Mouse (Mus musculus): ENCODE results near the gene Hmgb1. TPM values are rescaled to one million over a fixed set of nuclear protein-coding genes. Genes with fewer than 3 reads are reported as not detected.

The Hmgb1 gene
- polyA plus RNA-seq, 1 experiment from 2014 or later = 1,454 TPM

DNA sequence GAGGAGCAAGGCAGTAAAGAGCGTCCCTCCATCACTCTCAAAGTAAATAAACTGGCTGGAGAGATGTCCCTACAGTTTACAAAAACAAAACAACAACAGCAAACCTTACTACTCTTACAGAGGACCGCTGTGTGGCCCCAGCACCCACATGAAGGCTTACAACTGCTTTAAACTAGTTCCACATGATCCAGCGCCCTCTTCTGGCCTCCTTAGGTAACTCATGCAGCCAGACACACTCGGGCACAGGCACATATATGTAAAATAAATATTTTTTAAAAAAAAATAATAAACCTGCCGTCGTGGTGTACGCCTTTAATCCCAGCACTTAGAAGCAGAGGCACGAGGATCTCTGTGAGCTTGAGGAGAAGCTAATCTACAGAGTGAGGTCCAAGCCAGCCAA lies 156.9 kb downstream of the Hmgb1 start:
- Histone ChIP-seq H3K4me1 (peaks cover 12% of the 10 kb centered on the region), H3K4me2 (replicated peaks) (no peak overlapping the region), H3K36me3 (no peaks in the 10 kb centered on the region), H3K4me3 (no peak overlapping the region), H3K9ac (replicated peaks) (no peak overlapping the region), H3K27me3 (peaks cover 5% of the 10 kb centered on the region; the same call in 1 of the 2 replicates), H3K9me3 (no peaks in the 10 kb centered on the region), H3K27ac (replicated peaks) (no peak overlapping the region)
- WGBS = 81% methylated on average over 8 of the region's 8 CpGs
- ATAC-seq (ENCODE audit: low FRiP score, low read depth) = no peak

DNA sequence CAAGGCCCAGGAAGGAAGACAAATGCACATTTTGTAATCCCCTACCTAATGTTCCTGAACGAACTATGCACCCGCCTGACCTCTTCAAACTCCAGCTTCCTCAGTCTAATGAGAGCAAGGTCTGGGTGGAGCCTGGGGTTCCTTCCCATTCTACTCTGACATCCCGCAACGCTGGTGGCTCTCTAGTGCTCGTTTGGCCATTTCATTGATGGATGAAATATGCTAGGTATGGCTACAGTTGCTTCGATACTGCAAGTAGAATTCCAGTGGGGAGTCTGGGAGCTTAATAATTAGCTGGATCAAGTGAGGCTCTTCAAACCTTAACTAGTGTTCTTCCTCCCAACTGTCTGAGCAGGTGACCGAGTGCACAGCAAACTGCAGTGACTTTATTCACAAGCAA lies 163.2 kb downstream of the Hmgb1 start:
- peaks cover 20% of the 10 kb centered on the region for H3K27me3 ChIP-seq
- H3K4me3 ChIP-seq = no peak overlapping the region
- H3K9me3 ChIP-seq = no peaks in the 10 kb centered on the region
- no peaks in the 10 kb centered on the region for H3K36me3 ChIP-seq
- H3K4me2 ChIP-seq (replicated peaks) = no peak overlapping the region
- 67% methylated on average over 7 of the region's 7 CpGs for WGBS
- H3K9ac ChIP-seq (replicated peaks) = no peak overlapping the region
- no peak overlapping the region for H3K27ac ChIP-seq (replicated peaks)
- ATAC-seq (ENCODE audit: low FRiP score, low read depth) = no peak
- H3K4me1 ChIP-seq = peaks cover 1% of the 10 kb centered on the region; the same call in 1 of the 2 replicates

DNA sequence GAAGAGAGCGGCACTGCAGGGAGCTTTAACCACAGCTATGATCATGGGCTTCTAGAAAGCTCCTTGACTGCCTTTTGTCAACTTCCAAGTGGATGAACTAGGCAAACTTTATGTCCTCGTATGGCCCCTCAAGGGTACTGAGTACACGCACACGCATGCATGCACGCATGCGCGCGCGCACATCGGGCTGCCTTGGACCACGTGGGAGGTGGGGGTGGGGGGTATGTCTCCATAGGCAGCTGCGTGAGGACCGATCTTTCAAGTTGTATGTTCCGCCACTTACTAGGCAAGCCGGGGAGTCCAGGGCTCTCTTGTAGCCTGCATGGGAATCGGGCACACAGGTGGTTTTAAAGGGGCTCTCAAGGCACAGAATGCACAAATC lies 163.6 kb downstream of the Hmgb1 start:
- no peak for ATAC-seq (ENCODE audit: low FRiP score, low read depth)
- Histone ChIP-seq H3K4me3 (no peak overlapping the region), H3K4me2 (replicated peaks) (no peak overlapping the region), H3K4me1 (peaks cover 5% of the 10 kb centered on the region; the same call in 1 of the 2 replicates), H3K36me3 (no peaks in the 10 kb centered on the region), H3K9ac (replicated peaks) (no peak overlapping the region), H3K9me3 (no peaks in the 10 kb centered on the region), H3K27ac (replicated peaks) (no peak overlapping the region), H3K27me3 (peaks cover 20% of the 10 kb centered on the region)
- WGBS = 75% methylated on average over 16 of the region's 16 CpGs

DNA sequence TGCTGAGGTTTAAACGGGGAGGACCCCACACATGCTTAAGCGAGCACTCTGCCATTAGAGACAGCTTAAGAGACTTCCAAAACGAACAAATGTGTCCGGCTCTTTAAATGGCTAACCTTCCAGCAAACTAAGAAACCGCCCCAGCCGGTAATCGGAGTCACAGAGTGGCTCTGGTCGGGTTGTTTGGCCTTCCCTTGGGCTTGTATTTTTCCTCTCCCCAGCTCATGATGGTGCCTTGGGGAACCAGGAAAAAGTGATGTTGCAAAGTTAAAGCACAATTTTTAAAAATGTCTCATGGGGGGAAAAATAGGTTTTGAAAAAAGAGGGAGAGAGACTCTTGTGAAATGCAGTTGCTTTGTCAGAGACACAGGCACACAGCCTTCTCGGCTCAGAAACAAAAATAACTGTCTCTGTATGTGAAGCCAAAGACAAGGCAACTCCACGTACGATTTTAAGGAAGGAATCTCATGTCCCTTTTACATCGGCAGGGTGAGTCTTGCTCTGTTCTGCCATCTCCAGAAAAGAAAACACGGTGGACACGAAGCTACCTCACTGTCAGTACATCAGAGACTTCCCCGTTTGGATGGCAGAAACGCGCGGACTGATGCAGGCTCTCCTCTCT lies 164.1 kb downstream of the Hmgb1 start:
- H3K9me3 ChIP-seq = no peaks in the 10 kb centered on the region
- no peak overlapping the region for H3K4me3 ChIP-seq
- peaks cover 9% of the 10 kb centered on the region; the same call in 1 of the 2 replicates for H3K4me1 ChIP-seq
- H3K4me2 ChIP-seq (replicated peaks) = no peak overlapping the region
- no peak overlapping the region for H3K9ac ChIP-seq (replicated peaks)
- no peaks in the 10 kb centered on the region for H3K36me3 ChIP-seq
- no peak overlapping the region for H3K27ac ChIP-seq (replicated peaks)
- no peak for ATAC-seq (ENCODE audit: low FRiP score, low read depth)
- H3K27me3 ChIP-seq = peaks cover 23% of the 10 kb centered on the region
- WGBS = 53% methylated on average over 18 of the region's 18 CpGs

DNA sequence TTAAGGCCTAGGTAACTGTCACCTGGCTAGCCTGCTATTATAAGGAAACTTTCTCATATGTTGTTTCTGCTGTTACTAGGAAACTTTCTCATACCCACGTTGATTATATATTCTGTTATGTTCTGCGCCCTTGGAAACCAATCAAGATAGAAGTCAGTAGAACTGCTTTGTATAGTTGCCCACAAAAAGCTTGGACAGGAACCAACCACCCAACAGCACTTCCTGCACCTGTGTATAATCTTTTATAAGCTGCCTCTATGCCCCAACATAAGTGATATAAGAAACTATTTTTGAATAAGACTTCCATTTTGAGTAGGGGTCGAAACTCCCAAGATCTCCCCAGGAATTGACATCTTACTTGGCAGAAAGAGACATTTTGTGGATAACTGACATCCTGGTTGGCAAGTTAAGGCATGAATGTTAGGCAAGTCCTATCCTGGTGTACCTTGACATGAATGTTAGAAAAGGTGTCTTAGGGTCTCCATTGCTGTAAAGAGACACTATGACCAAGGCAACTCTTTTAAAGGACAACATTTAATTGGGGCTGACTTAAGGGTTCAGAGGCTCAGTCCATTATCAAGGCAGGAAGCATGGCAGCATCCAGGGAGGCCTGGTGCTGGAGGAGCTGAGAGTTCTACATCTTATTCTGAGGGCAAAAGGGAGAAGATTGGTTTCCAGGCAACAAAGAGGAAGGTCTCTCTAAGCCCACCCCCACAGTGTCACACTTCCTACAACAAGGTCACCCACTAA lies 166.4 kb downstream of the Hmgb1 start:
- Histone ChIP-seq H3K9me3 (no peaks in the 10 kb centered on the region), H3K27me3 (peaks cover 35% of the 10 kb centered on the region), H3K4me2 (replicated peaks) (no peak overlapping the region), H3K4me3 (no peak overlapping the region), H3K36me3 (no peaks in the 10 kb centered on the region), H3K27ac (replicated peaks) (no peak overlapping the region), H3K9ac (replicated peaks) (no peak overlapping the region), H3K4me1 (peaks cover 17% of the 10 kb centered on the region)
- ATAC-seq (ENCODE audit: low FRiP score, low read depth) = no peak
- 89% methylated on average over 3 of the region's 3 CpGs for WGBS

DNA sequence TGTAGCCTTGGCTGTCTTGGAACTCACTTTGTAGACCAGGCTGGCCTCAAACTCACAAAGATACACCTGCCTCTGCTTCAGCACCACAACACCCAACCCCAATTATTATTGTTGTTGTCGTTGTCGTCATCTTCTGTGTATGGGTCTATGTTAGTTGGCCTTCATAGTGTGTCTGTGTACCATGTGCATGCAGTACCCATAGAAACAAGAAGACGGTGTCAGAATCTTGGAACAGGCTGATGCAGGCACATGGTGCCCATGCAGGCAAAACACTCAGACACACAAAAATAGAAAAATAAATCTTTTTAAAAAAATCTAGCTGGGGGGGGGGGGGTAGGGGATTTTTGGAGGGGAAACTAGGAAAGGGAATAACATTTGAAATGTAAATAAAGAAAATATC lies 167.1 kb downstream of the Hmgb1 start:
- ATAC-seq (ENCODE audit: low FRiP score, low read depth) = no peak
- Histone ChIP-seq H3K4me3 (no peak overlapping the region), H3K27me3 (peaks cover 35% of the 10 kb centered on the region), H3K27ac (replicated peaks) (no peak overlapping the region), H3K9me3 (no peaks in the 10 kb centered on the region), H3K4me1 (peaks cover 17% of the 10 kb centered on the region), H3K36me3 (no peaks in the 10 kb centered on the region), H3K9ac (replicated peaks) (no peak overlapping the region), H3K4me2 (replicated peaks) (no peak overlapping the region)
- 95% methylated on average over 3 of the region's 3 CpGs for WGBS

DNA sequence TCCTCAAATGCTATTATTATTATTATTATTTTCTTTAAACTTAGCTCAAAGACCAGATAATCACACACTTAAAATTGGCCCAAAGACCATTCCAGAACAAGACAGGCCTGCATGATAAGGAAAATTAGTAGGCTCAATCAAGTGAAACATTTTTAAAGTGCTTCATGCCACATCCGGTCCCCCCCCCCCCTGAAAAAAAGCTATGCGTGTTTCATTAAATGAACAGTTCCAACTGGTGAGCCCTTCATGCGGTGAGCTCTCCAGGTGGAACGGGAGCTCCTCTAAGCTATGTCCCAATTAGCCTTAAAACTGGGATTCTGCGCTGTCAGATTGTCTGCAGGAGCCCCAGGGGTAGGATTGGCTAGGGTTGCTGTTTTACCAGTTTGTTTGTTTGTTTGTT lies 168.0 kb downstream of the Hmgb1 start:
- no peaks in the 10 kb centered on the region for H3K36me3 ChIP-seq
- H3K27ac ChIP-seq (replicated peaks) = no peak overlapping the region
- peaks cover 17% of the 10 kb centered on the region for H3K4me1 ChIP-seq
- no peak overlapping the region for H3K9ac ChIP-seq (replicated peaks)
- H3K9me3 ChIP-seq = no peaks in the 10 kb centered on the region
- H3K4me2 ChIP-seq (replicated peaks) = peak overlapping the region; percentile 84
- no peak overlapping the region for H3K4me3 ChIP-seq
- ATAC-seq (ENCODE audit: low FRiP score, low read depth) = no peak
- WGBS = 71% methylated on average over 5 of the region's 5 CpGs
- peaks cover 35% of the 10 kb centered on the region for H3K27me3 ChIP-seq

DNA sequence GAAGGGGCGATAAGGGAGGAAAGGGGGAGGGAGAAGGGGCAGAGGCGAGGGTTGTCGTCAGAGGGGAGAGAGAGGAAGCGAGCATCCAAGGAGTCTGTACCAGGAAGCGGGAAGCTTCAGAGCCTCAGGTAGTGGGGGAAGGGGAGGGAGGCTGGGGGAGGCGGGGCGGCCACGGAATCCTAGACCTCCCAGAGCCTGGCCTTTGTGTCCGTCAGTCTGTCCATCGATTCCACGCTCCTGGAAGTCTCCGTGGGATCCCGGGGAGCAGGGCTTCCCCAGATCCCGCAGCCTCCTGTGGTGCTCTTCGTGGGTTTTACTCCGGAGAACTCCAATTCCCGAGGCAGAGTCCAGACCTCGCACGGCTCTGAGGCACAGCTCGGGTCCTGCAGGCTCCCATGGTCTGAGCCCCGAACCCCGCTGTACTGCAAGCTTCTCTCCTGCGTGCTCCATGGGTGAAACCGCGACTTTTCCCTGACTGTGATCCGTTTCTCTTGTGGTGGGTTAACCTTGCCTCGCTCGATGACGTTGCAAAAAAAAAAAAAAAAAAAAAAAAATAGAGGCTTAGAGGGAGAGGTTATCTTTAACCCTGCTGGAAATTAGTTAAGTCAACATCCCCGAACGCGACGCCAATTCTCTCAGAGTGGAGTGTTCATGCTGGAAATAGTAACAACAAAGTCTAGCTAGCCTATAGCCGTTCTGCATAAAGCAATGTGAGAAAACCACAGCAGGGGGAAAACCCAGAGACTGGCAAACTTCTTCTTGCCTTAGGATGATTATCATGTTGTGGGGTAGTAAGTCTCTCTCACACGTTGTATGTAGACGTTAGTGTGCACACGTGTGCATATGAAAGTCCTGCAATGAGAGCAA lies 168.7 kb downstream of the Hmgb1 start:
- peak; percentile 74 for ATAC-seq (ENCODE audit: low FRiP score, low read depth)
- H3K4me3 ChIP-seq = peak overlapping the region; percentile 52
- peaks cover 33% of the 10 kb centered on the region for H3K27me3 ChIP-seq
- peak overlapping the region; percentile 58 for H3K9ac ChIP-seq (replicated peaks)
- peaks cover 17% of the 10 kb centered on the region for H3K4me1 ChIP-seq
- H3K27ac ChIP-seq (replicated peaks) = no peak overlapping the region
- no peaks in the 10 kb centered on the region for H3K36me3 ChIP-seq
- 2% methylated on average over 36 of the region's 37 CpGs for WGBS
- H3K4me2 ChIP-seq (replicated peaks) = peak overlapping the region; percentile 84
- no peaks in the 10 kb centered on the region for H3K9me3 ChIP-seq

DNA sequence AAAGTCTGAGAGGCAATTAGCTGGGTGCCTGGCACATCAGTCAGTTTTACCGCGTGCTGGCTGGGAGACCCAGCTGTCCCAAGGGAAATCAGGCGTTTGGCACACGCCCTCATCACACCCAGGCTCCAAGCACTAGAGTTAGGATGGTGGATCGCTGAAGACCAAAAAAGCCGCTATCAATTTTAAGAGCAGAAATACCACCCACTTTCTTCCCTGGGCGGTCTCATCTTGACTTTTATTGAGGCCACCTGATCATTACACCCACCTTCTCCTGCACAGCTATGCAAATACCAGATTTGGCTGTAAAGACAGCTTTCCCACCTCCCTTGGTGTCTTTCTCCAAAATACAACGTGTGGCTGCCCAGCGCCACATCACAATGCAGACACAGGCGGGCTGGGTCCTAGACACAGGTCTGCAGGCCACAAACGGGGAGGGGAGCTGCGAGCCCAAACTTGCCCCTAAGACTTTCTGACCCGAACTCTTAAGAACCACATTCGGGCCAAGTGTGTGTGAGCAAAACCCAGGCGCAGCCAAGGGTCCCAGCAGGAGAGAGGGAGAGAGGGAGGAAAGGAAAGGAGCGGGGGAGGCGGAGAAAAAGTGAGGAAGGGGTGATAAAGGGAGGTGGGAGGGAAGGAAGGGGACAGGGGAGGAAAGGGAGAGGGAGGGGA lies 169.6 kb downstream of the Hmgb1 start:
- H3K27me3 ChIP-seq = peaks cover 24% of the 10 kb centered on the region
- H3K9me3 ChIP-seq = no peaks in the 10 kb centered on the region
- no peaks in the 10 kb centered on the region for H3K36me3 ChIP-seq
- 11% methylated on average over 17 of the region's 17 CpGs for WGBS
- H3K9ac ChIP-seq (replicated peaks) = peak overlapping the region; percentile 58; the same call in 1 of the 2 replicates
- H3K4me3 ChIP-seq = peak overlapping the region; percentile 52
- peak overlapping the region; percentile 84 for H3K4me2 ChIP-seq (replicated peaks)
- 0 out of 2 replicates have a peak, but pooled peaks have one; percentile 10 for ATAC-seq (ENCODE audit: low FRiP score, low read depth)
- H3K27ac ChIP-seq (replicated peaks) = no peak overlapping the region
- peaks cover 17% of the 10 kb centered on the region for H3K4me1 ChIP-seq

DNA sequence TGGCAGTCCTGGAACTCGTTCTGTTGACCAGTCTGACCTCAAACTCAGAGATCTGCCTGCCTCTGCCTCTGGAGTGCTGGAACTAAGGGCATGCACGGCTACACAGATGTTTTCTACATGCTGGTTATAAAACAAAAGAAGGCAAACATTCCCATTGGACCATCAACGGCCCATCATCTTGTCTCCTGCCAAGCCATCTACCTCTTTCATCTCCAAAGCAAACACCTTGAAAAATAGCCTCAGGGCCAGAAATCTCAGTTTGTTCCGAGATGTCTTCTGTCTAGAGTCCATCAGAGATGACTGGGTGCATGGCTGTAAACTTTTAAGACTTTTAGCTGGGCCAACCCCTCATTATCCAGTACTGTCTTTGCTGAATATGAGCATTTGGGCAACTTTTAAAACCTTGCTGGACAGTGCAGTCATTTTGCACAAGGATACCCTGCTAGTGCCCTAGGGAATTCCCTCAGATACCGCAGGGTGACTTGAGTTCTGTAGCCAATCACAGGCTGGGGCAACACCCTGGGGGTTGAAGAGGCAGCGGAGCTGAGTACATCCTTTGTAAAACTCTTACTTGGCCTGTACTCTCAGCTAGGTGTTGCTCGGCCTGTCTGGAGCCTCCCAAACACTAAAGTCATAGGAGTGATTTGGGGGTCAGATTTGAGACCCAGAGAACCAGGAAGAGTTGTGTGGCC lies 170.3 kb downstream of the Hmgb1 start:
- no peak overlapping the region for H3K4me2 ChIP-seq (replicated peaks)
- WGBS = 71% methylated on average over 7 of the region's 7 CpGs
- no peaks in the 10 kb centered on the region for H3K9me3 ChIP-seq

DNA sequence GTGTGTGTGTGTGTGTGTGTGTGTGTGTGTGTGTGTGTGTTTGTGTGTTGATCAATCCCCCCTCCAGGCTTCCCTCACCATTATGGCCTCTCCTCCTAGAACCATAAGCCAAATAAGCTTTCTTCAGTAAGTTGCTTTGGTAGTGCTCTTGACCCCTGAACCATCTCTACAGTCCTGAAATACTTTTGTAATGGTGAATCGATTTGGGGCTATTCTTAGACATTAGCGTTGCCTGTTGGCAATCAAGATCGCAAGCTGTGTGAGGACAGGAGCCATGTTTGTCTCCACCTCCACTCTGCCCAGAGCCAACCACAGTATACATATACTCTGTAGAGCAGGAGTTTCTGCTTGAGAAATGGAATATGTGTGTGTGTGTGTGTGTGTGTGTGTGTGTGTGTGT lies 175.2 kb downstream of the Hmgb1 start:
- WGBS = 92% methylated on average over 3 of the region's 3 CpGs
- H3K4me3 ChIP-seq = no peak overlapping the region
- H3K36me3 ChIP-seq = no peaks in the 10 kb centered on the region
- ATAC-seq (ENCODE audit: low FRiP score, low read depth) = no peak
- no peak overlapping the region for H3K9ac ChIP-seq (replicated peaks)
- peaks cover 15% of the 10 kb centered on the region; the same call in 1 of the 2 replicates for H3K4me1 ChIP-seq
- H3K9me3 ChIP-seq = no peaks in the 10 kb centered on the region
- no peak overlapping the region for H3K4me2 ChIP-seq (replicated peaks)
- no peak overlapping the region for H3K27ac ChIP-seq (replicated peaks)
- peaks cover 13% of the 10 kb centered on the region for H3K27me3 ChIP-seq

More for the DNA sequence above, 170.3 kb downstream of the Hmgb1 start:
- no peak overlapping the region for H3K27ac ChIP-seq (replicated peaks)
- peaks cover 24% of the 10 kb centered on the region for H3K27me3 ChIP-seq
- no peak for ATAC-seq (ENCODE audit: low FRiP score, low read depth)
- H3K9ac ChIP-seq (replicated peaks) = no peak overlapping the region
- no peak overlapping the region for H3K4me3 ChIP-seq
- H3K36me3 ChIP-seq = no peaks in the 10 kb centered on the region
- H3K4me1 ChIP-seq = peaks cover 17% of the 10 kb centered on the region

All from midbrain, embryonic 12.5 days (tissue).